Mouse (Mus musculus): ENCODE measurements at regions not wholly inside any gene's neighbourhood (a gene's known extent, or its start where the extent isn't known, plus 50 kb on each side); places are given as distances from the start of the nearest gene placed in this dataset.

GRCm38 (mm10) chr6:15501063-15501462 lies 219.4 kb upstream of the Mdfic start:
- DNase-seq: no peak

- DNase-seq: no peak
These were observed 211.1 kb upstream of the Mdfic start for GRCm38 (mm10) chr6:15509314-15509713.

GRCm38 (mm10) chr6:15537279-15537678 lies 183.2 kb upstream of the Mdfic start:
- no peak for DNase-seq

DNA sequence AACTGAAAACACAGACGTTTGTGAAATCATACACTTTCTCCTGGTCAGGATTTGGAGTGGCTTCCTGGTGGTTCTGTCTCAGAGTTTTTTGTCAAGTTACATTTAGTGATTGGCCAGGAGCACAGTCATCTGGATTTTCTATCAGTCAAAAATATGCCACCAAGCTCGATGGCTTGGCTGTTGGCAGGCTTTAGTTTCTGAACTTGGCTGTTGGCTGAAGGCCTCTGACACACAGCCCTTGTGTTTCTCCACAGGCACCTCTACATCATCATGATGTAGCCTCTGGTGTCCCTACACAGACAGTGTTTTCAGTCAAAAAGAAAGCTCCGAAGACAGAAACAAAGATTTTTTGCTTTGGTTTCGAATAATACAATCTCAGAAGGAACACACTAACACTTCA lies 178.5 kb upstream of the Mdfic start:
- DNase-seq: no peak

DNA sequence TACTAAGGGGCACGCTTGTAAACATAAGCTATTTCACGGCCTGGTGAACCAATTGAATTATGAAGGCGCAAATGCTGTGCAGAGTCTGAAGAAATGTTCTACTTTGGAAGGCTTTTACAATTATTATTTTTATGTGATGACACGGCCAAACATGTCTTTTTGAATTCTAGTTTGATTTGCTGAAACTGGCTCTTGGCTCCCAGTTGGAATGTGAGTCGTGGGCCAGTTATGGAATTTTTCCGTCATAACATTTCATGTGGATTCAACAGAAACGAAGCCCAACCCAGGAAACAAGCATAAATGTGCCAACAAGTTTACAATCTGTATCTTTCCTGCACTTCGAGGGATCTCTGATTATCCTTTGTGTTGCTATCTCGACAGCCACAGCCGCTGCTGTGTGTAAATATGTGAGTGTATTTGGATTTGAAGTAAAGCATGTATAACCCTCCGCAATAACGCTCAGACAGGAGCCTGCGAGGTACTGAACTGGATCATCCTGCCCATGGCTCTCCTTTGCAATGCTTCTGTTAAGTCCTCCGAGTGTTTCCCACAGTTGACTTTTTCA lies 176.9 kb upstream of the Mdfic start:
- no peak for DNase-seq

DNA sequence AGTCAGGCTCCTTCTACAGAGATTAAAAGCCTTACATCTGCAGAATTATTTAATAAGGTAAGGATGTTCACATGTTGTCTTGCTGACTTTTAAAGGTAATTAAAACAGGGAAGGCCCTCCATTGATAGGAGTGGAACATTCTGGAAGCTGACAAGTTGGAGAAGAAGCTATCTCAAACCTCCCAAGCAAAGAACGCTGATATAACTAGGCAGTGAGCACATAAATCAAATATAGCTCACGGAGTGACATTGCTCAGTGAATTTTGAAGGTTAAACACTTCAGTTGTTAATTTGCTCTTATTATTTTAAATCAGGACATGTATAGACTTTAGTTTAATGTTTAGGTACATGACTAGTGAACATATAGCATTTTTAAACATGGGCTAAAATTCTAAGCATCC lies 171.6 kb upstream of the Mdfic start:
- no peak for DNase-seq

GRCm38 (mm10) chr6:15592780-15593179 lies 127.7 kb upstream of the Mdfic start:
- DNase-seq: peak; percentile 31

- no peak for DNase-seq
These were observed 123.1 kb upstream of the Mdfic start for GRCm38 (mm10) chr6:15597226-15597983.

- DNase-seq: no peak
These were observed 110.3 kb upstream of the Mdfic start for GRCm38 (mm10) chr6:15610208-15610607.

DNA sequence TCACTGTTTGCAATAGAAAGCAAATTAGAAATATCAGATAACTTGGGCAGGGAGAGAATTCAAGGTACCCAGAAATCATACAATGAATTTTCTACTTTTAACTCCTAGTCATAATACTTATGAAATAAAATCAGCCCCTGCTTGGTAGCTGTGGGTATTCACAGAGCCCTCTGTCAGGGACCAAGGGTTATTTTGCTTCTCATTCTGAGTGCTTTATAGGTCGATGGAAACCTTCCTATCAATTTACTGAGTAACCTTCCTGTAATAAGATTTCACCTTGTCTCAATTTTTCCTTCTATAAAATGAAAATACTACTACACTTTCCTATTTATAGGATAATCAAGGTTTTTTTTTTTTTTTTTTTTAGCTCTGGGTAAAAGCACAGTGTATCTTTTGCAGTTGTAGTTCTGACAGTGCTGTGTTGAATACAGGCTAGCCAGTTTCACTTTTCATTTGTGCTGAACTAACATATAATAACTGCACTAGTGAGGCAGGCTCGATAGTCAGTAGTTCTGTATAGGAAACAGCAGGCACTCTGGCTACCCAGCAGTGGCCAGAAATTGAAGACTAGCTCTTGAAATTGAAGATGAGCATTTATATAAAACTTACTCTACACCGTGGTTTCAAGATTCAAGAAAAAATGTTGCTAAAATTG lies 94.4 kb upstream of the Mdfic start:
- DNase-seq: no peak

GRCm38 (mm10) chr6:15638548-15638947 lies 81.9 kb upstream of the Mdfic start:
- no peak for DNase-seq

DNA sequence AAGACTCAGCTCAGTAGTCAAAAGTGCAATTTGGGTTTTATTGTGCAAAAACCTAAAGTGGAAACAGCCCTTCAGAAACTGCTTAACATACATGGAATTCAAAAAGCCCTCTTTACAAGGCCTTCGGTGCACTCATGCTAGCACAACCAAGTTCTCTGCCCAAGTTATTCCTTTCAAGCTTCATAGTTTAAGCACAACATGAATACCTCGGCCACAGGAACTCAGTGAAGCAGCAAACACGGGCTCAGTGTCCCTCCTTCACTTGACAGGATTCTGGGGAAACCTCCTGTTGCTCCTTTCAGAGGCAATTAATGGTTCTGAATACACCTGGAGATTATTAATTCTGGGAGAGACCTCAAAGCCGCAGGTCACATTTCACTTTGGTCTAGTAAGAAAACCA lies 81.1 kb upstream of the Mdfic start:
- no peak for DNase-seq

DNA sequence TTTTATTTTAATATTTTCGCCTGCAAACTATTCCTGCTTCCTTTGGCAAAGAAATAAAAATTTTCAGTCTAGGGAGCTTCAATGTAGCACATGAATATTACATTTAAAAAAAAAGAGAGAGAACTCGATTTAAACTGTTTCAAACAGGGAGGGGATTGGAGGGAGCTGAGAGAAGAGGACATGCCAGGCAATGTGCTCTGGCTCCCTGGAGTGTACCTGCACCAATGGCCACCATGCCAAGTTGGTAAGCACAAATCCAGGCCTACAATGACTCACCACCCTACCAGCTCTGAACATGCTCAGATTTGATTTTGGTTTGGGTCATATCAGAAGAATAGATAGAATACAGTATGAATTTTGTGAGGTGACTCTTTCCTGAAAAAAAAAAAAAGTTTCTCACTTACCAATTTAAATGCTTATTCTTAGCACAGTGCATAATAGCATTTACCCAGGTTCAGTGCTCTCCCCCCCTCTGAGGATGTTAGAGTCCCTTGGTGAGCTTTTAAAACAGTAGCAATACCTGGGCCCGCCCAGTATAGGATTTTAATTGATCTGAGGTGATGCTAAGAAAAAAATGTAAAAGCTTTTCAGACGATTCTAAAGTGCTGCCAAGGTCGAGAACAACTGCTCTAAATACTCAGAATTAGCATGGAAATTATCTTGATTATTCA lies 80.5 kb upstream of the Mdfic start:
- no peak for DNase-seq

GRCm38 (mm10) chr6:15644311-15644710 lies 76.2 kb upstream of the Mdfic start:
- no peak for DNase-seq

DNA sequence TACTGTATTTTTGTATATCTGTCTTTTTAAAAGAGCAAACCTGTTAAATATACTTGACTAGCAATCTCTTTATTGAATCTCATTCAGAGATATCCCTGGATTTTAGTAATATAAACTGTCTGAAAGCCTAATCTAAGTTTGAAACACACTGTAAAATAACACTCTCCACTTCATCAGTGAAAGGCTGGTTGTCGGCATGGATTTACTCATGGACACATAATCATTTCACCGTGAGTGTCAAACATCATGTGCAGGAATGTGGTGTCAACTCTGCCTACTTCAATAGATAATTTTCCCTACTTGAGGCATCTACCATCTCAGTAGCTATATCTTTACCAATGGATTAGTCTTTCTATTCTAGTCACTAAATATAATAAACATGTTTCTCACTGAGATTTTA lies 73.0 kb upstream of the Mdfic start:
- DNase-seq: no peak

Data from thymus, postnatal 25 days (tissue).